In genomic region chr6:54816388-54817065, GRCm38 (mm10) we compare ENCODE assay signal across 8 mouse cellular contexts. TPM values are rescaled to one million over a fixed set of nuclear protein-coding genes. Genes with fewer than 3 reads are reported as not detected.
DNase-seq lines count a peak whose midpoint lies in the region; ATAC-seq and TF ChIP-seq lines count a peak whose summit lies in the region.

Gene Znrf2, plus strand, starts transcription at chr6:54816916.

- H3K9ac ChIP-seq in heart, embryonic 12.5 days, result peak within 1 kb of the TSS; percentile 98
- H3K9ac ChIP-seq in kidney, postnatal 0 days (ENCODE audit: low read depth, low read length), result peak within 1 kb of the TSS; percentile 94
- H3K9ac ChIP-seq in liver, embryonic 11.5 days (ENCODE audit: low read depth, low read length), result peak within 1 kb of the TSS; percentile 95
- H3K9ac ChIP-seq in stomach, embryonic 14.5 days (replicated peaks; ENCODE audit: low read depth, low read length), result peak within 1 kb of the TSS; percentile 90

- H3K27me3 ChIP-seq in heart, embryonic 12.5 days (replicated peaks), result no peaks in the 10 kb centered on the region
- H3K27me3 ChIP-seq in kidney, postnatal 0 days (ENCODE audit: insufficient read depth, low read length), result no peaks in the 10 kb centered on the region
- H3K27me3 ChIP-seq in liver, embryonic 11.5 days (replicated peaks; ENCODE audit: control insufficient read depth, insufficient read depth, low read length), result no peaks in the 10 kb centered on the region
- no peaks in the 10 kb centered on the region for H3K27me3 ChIP-seq in stomach, embryonic 14.5 days (ENCODE audit: control insufficient read depth, insufficient read depth, low read length)

- peaks cover 20% of the 10 kb centered on the region for H3K4me1 ChIP-seq in heart, embryonic 12.5 days (replicated peaks)
- peaks cover 12% of the 10 kb centered on the region for H3K4me1 ChIP-seq in kidney, postnatal 0 days (replicated peaks; ENCODE audit: insufficient read depth, low read length)
- peaks cover 20% of the 10 kb centered on the region for H3K4me1 ChIP-seq in liver, embryonic 11.5 days (replicated peaks; ENCODE audit: control insufficient read depth, insufficient read depth, low read length)
- H3K4me1 ChIP-seq in stomach, embryonic 14.5 days (ENCODE audit: control insufficient read depth, insufficient read depth, low read length), result peaks cover 24% of the 10 kb centered on the region; the same call in 1 of the 2 replicates

- DNase-seq in CD4-positive helper T cell, adult 2 months (ENCODE audit: low read depth, low spot score), result peak; percentile 99
- DNase-seq in brain, embryonic 18.5 days (ENCODE audit: low read depth, low spot score), result peak; percentile 94
- DNase-seq in kidney, postnatal 0 days (ENCODE audit: low spot score), result peak; percentile 96
- peak; percentile 95 for DNase-seq in liver, embryonic 11.5 days (ENCODE audit: low spot score)
- peak; percentile 98 for DNase-seq in naive thymus-derived CD4-positive, alpha-beta T cell, adult 2 months (ENCODE audit: low read depth)

- H3K9me3 ChIP-seq in heart, embryonic 12.5 days (replicated peaks), result no peaks in the 10 kb centered on the region
- H3K9me3 ChIP-seq in kidney, postnatal 0 days (replicated peaks; ENCODE audit: low read length), result no peaks in the 10 kb centered on the region
- H3K9me3 ChIP-seq in liver, embryonic 11.5 days (ENCODE audit: control insufficient read depth, low read length), result no peaks in the 10 kb centered on the region
- H3K9me3 ChIP-seq in stomach, embryonic 14.5 days (ENCODE audit: control insufficient read depth, low read depth, low read length), result no peaks in the 10 kb centered on the region

- H3K4me3 ChIP-seq in heart, embryonic 12.5 days, result peak within 1 kb of the TSS; percentile 96
- H3K4me3 ChIP-seq in kidney, postnatal 0 days (replicated peaks; ENCODE audit: low read depth, low read length), result peak within 1 kb of the TSS; percentile 77
- H3K4me3 ChIP-seq in liver, embryonic 11.5 days (ENCODE audit: low read depth, low read length), result peak within 1 kb of the TSS; percentile 73
- H3K4me3 ChIP-seq in stomach, embryonic 14.5 days (ENCODE audit: low read depth, low read length), result peak within 1 kb of the TSS; percentile 82

- ATAC-seq in erythroid progenitor cell, adult 5-6 weeks (replicated peaks; ENCODE audit: low FRiP score, poor library complexity, severe bottlenecking), result peak; percentile 94
- peak; percentile 99 for ATAC-seq in heart, embryonic 12.5 days (ENCODE audit: insufficient number of reproducible peaks, low FRiP score)
- peak; percentile 99 for ATAC-seq in kidney, postnatal 0 days (replicated peaks; ENCODE audit: low FRiP score, low read depth)
- peak; percentile 99 for ATAC-seq in liver, embryonic 11.5 days (replicated peaks; ENCODE audit: low FRiP score)
- peak; percentile 99 for ATAC-seq in stomach, embryonic 14.5 days (ENCODE audit: insufficient number of reproducible peaks, insufficient read depth, low FRiP score, low read depth)

- WGBS in heart, embryonic 12.5 days, result 4% methylated on average over 77 of the region's 88 CpGs
- WGBS in kidney, postnatal 0 days, result under 1% methylated on average over 61 of the region's 88 CpGs
- under 1% methylated on average over 78 of the region's 88 CpGs for WGBS in liver, embryonic 11.5 days
- under 1% methylated on average over 71 of the region's 88 CpGs for WGBS in stomach, embryonic 14.5 days

- H3K4me2 ChIP-seq in heart, embryonic 12.5 days, result peak within 1 kb of the TSS; percentile 75
- peak within 1 kb of the TSS; percentile 75 for H3K4me2 ChIP-seq in kidney, postnatal 0 days (ENCODE audit: low read length)
- peak within 1 kb of the TSS; percentile 74 for H3K4me2 ChIP-seq in liver, embryonic 11.5 days
- H3K4me2 ChIP-seq in stomach, embryonic 14.5 days (replicated peaks; ENCODE audit: low read depth, low read length), result peak within 1 kb of the TSS; percentile 79

- H3K36me3 ChIP-seq in heart, embryonic 12.5 days, result no peaks in the 10 kb centered on the region
- no peaks in the 10 kb centered on the region for H3K36me3 ChIP-seq in kidney, postnatal 0 days (ENCODE audit: insufficient read depth, low read length)
- H3K36me3 ChIP-seq in liver, embryonic 11.5 days (ENCODE audit: control insufficient read depth, insufficient read depth, low read length), result no peaks in the 10 kb centered on the region
- no peaks in the 10 kb centered on the region for H3K36me3 ChIP-seq in stomach, embryonic 14.5 days (ENCODE audit: control insufficient read depth, insufficient read depth, low read length)

- peak; percentile 38; the same call in 1 of the 2 replicates for TF ChIP-seq CTCF in kidney, postnatal 0 days (IDR thresholded peaks at IDR 0.05; ENCODE audit: low read depth)

- peak within 1 kb of the TSS; percentile 99 for H3K27ac ChIP-seq in heart, embryonic 12.5 days (ENCODE audit: poor library complexity, severe bottlenecking)
- H3K27ac ChIP-seq in kidney, postnatal 0 days, result peak within 1 kb of the TSS; percentile 97
- H3K27ac ChIP-seq in liver, embryonic 11.5 days (ENCODE audit: low read depth, low read length), result peak within 1 kb of the TSS; percentile 98
- H3K27ac ChIP-seq in stomach, embryonic 14.5 days (ENCODE audit: low read length), result peak within 1 kb of the TSS; percentile 95

RNA-seq across cellular contexts. Expression of gene Znrf2, which starts in this region (rescaled TPM):
- total RNA-seq in erythroid progenitor cell, adult 5-6 weeks (2015; ENCODE audit: low replicate concordance), result 12.6 and 15.9 TPM in 2 replicates
- 5.9 and 9.5 TPM in 2 replicates for total RNA-seq in erythroid progenitor cell, adult 5-6 weeks (2017; ENCODE audit: low replicate concordance)
- polyA plus RNA-seq in heart, embryonic 12.5 days (2016; fragmentation: Nextera tagmentation; extraction: Ambion mirVana), result 3.0 and 3.1 TPM in 2 replicates
- polyA plus RNA-seq in kidney, postnatal 0 days (2015; fragmentation: Nextera tagmentation; extraction: Ambion mirVana), result 6.7 and 7.3 TPM in 2 replicates
- 3.9 and 4.1 TPM in 2 replicates for polyA plus RNA-seq in liver, embryonic 11.5 days (2014; fragmentation: Nextera tagmentation; extraction: Ambion mirVana)
- polyA plus RNA-seq in stomach, embryonic 14.5 days (2014; fragmentation: Nextera tagmentation; extraction: Ambion mirVana), result 5.8 and 6.0 TPM in 2 replicates

Comparison
In these comparisons a context has a peak if more than half of its experiments do, and no peak if none do; other contexts are left out.
1. Peak in every context shown above with its lines: DNase-seq, ATAC-seq, H3K4me3 ChIP-seq and H3K27ac ChIP-seq.